Mouse (Mus musculus): ENCODE measurements around the gene Phyh. TPM values are rescaled to one million over a fixed set of nuclear protein-coding genes. Genes with fewer than 3 reads are reported as not detected.

Phyh gene
- total RNA-seq (2023): 26.4 TPM

DNA sequence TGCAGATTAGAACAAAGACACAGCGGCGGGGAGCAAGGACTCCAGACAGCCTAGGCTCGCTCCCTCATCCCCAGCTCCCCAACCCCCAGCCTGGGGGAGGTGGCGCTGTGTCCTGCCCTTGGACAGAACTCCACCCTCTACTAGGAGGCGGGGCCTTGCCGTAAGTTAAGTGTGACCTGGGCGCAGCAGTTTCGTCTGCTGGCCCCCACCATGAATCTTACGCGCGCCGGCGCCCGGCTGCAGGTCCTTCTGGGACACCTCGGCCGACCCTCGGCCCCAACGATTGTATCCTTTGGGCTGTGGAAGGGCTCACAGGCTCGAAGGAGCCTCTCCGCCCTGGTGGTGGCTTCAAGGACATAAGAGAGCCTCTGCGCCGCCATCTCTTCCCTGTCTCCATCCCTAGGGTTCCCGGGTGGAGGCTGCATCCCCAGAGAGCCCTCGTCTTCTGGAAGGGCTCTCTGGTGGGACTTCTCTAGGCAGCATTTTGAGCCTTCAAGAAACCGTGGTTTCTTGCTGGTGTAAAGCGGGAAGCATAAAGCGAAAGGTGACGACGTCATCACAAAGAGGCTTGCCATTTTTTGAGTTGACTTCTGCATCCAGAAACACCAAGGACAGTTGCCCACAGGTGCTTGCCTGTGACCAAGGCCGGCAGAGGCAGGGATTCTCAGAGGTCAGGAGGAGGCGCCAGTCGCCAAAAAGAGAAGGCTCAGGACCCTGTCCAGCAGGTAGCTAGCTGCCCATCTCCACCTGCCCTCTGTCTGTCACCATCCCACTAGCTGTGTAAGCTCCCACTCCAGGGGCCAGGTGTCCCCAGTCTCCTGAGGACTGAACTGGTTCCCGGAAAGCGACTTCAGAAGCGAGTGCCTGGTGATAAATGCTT is at the start of gene Phyh:
Gene Phyh (plus strand): TSS at position 160 of the 880 bp plus-strand sequence.

DNA sequence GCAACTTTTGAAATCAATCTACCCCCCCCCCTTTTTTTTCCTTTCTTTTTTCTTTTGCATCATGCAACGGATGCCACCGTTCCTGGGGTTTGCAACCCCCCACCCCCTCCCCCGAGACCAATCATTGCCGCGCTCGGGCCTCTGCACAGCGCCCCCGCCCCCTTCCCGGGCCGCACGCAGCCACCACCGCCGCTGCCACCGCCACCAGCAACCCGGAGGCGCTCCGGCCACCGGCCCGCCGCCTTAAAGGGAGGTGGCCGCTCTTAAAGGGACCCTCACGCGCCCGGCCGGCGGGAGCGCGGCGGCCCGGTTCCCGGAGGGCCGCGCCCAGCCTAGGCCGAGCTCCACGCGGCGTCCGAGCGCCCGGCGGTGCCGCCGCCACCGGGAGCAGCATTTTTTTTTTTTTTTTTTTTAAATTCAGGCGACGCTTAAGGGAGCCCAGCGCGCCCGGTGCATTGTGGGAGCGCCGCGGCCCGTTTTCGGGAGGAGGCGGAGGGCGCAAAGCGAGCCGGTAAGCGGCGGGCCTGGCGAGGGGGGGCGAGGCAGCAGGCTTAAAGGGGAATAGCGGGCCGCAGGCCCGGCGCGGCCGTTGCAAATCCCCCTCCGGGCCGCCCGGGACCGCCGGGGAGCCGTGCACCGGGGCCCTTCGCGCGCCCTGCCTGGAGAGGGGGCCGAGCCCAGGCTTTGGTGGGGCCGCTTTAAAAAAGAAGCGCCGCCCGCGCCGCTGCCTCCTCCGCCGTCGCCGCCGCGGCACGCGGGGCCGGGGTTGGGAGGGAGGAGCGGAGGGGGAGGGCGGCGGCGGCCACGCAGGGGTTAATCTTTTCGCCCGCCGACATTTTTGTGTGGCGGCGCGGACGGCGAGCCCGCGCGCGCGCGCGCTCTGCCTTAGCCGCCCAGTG is 37.2 kb upstream of the Phyh start, which contains the start of gene Sephs1:
Gene Sephs1 (plus strand): TSS at position 215 of the 899 bp plus-strand sequence.

DNA sequence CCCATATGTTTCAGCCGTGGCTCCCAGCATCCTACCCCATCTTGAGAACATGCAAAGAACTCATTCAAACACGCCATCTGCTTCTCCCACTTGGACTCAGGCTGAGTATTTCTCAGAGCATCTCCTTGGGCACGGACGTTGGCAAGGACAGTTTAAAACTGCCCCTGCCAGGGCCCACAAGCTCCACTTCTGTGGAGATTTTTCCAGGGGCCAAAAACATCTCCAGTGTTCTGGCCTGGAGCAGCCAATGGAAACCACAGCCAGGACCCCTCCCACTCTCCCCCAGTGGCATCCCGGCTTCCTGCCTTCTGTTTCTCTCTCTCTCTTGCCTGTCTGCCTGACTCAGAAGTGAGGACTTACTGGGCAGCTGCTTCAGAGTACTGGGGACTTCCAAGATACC is 57.0 kb downstream of the Phyh start, which contains the start of gene Ucma:
Gene Ucma (plus strand): TSS at position 316 of the 400 bp plus-strand sequence.

Other genes starting within 250 kb of the Phyh start
- 2.7 TPM for gene Bend7, start 201.2 kb upstream of the Phyh start, total RNA-seq (2023)
- gene Sephs1, start 37.5 kb upstream of the Phyh start, total RNA-seq (2023): 22.6 TPM
- not detected for gene Ucma, start 57.1 kb downstream of the Phyh start, total RNA-seq (2023)
- 1.9 TPM for gene Mcm10, start 93.8 kb downstream of the Phyh start, total RNA-seq (2023)
- gene Optn, start 145.0 kb downstream of the Phyh start, total RNA-seq (2023): 1.3 TPM
- gene Ccdc3, start 218.8 kb downstream of the Phyh start, total RNA-seq (2023): not detected